Mouse (Mus musculus) forebrain, embryonic 16.5 days (tissue): ENCODE results near the gene Tex19.2. TPM values are rescaled to one million over a fixed set of nuclear protein-coding genes. Genes with fewer than 3 reads are reported as not detected.

Source experiments
- ATAC-seq: fragments of 200-750 bp; cut with Nextera tagmentation; 2 replicates; pipeline ENCODE4 v1.8.0; 2017; ENCODE audit warnings: mild to moderate bottlenecking, moderate library complexity
- H3K27ac ChIP-seq: fragments of 300-500 bp; sonication (generic); 2 replicates; pipeline ENCODE4 v1.5.1; 2014; ENCODE audit warnings: low read length, control low read depth
- H3K27me3 ChIP-seq: fragments of 300-500 bp; sonication (generic); replicated peaks from 2 replicates; pipeline ENCODE4 v1.6.1; 2014; ENCODE audit warnings: low read length; ENCODE audit not compliant: control insufficient read depth, insufficient read depth
- H3K36me3 ChIP-seq: fragments of 300-500 bp; sonication (generic); 2 replicates; pipeline ENCODE4 v1.6.1; 2014; ENCODE audit not compliant: control insufficient read depth, insufficient read depth
- H3K4me1 ChIP-seq: fragments of 300-500 bp; sonication (generic); replicated peaks from 2 replicates; pipeline ENCODE4 v1.6.1; 2014; ENCODE audit warnings: low read length; ENCODE audit not compliant: control insufficient read depth, insufficient read depth
- H3K4me2 ChIP-seq: fragments of 300-500 bp; sonication (generic); 2 replicates; pipeline ENCODE4 v1.6.1; 2014; ENCODE audit warnings: mild to moderate bottlenecking, low read length, control low read depth
- H3K4me3 ChIP-seq: fragments of 300-500 bp; sonication (generic); replicated peaks from 2 replicates; pipeline ENCODE4 v1.5.1; 2014; ENCODE audit warnings: mild to moderate bottlenecking, low read length, control low read depth
- H3K9ac ChIP-seq: fragments of 300-500 bp; sonication (generic); replicated peaks from 2 replicates; pipeline ENCODE4 v1.6.1; 2014; ENCODE audit warnings: low read depth, low read length, control low read depth
- H3K9me3 ChIP-seq: fragments of 300-500 bp; sonication (generic); 2 replicates; pipeline ENCODE4 v1.6.1; 2016; ENCODE audit warnings: low read length; ENCODE audit not compliant: control insufficient read depth
- WGBS: fragments of 180-500 bp; shearing (Covaris S2); extraction: QIAGEN DNeasy Blood & Tissue Kit; methylation state at CpG from one replicate; pipeline ENCODE4 v1.1.7; 2014; 5-methylcytosine and 5-hydroxymethylcytosine counted together
- polyA plus RNA-seq: library from polyadenylated mRNA; unstranded; fragments of >200 nt; fragmentation: Nextera tagmentation; extraction: Ambion mirVana; gene quantifications from 2 replicates; pipeline ENCODE4 v1.2.1, GENCODE M21; 2015

Tex19.2 gene
- polyA plus RNA-seq, 1 experiment from 2014 or later, result not detected

DNA sequence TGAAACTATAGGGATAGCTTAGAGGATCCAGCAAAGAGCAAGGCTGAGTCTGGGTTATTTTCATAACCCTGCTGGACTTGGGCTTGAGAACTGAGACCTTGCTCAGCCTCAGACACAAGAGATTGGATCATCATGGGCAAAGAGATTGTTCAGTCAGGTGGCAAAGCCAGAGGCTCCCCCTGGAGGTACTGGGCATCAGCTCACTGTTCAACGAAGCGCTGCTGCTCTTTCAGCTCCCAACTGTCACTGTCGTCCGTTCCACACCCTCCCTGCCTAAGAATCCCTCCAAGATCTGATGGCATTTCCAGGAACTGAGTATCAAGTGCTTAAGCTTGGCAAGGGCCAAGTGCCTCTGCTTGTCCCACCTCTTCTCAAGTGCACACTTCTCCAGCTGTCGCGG, 20.3 kb upstream of the Tex19.2 start:
- Histone ChIP-seq H3K27ac (no peak overlapping the region), H3K9ac (no peak overlapping the region), H3K4me1 (no peaks in the 10 kb centered on the region), H3K9me3 (no peaks in the 10 kb centered on the region), H3K4me2 (no peak overlapping the region), H3K27me3 (no peaks in the 10 kb centered on the region), H3K36me3 (no peaks in the 10 kb centered on the region), H3K4me3 (no peak overlapping the region)
- no peak for ATAC-seq
- 49% methylated on average over 6 of the region's 6 CpGs for WGBS

- Histone ChIP-seq H3K9ac (no peak overlapping the region), H3K27me3 (no peaks in the 10 kb centered on the region), H3K4me1 (no peaks in the 10 kb centered on the region), H3K9me3 (no peaks in the 10 kb centered on the region), H3K4me3 (no peak overlapping the region), H3K36me3 (no peaks in the 10 kb centered on the region), H3K4me2 (no peak overlapping the region), H3K27ac (no peak overlapping the region)
- no peak for ATAC-seq
- 90% methylated on average over 5 of the region's 5 CpGs for WGBS
Measured at GRCm38 (mm10) chr11:121137682-121138081, 19.2 kb upstream of the Tex19.2 start.

DNA sequence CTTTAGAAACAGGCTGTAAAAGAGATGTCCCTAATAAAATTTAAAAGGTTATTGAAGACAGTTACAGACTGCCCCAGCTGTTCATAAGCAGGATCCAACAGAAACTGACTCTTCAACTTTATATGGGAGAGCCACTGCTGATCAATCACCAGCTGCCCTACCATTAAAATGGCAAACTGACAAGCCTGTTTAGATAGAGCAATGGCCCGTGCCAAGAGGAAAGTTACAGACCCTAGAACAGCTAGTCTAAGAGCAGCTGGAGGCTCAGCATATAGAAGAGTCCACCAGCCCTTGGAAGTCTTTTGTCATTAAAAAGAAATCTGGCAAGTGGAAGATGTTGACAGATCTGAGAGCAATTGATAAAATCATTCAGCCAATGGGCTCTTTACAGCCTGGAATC, 16.1 kb upstream of the Tex19.2 start:
- no peak overlapping the region for H3K27ac ChIP-seq
- no peak overlapping the region for H3K4me3 ChIP-seq
- H3K4me2 ChIP-seq, result no peak overlapping the region
- H3K36me3 ChIP-seq, result no peaks in the 10 kb centered on the region
- no peak overlapping the region for H3K9ac ChIP-seq
- no peak for ATAC-seq
- 82% methylated on average over 1 of the region's 1 CpGs for WGBS
- no peaks in the 10 kb centered on the region for H3K9me3 ChIP-seq
- H3K27me3 ChIP-seq, result no peaks in the 10 kb centered on the region
- H3K4me1 ChIP-seq, result no peaks in the 10 kb centered on the region

DNA sequence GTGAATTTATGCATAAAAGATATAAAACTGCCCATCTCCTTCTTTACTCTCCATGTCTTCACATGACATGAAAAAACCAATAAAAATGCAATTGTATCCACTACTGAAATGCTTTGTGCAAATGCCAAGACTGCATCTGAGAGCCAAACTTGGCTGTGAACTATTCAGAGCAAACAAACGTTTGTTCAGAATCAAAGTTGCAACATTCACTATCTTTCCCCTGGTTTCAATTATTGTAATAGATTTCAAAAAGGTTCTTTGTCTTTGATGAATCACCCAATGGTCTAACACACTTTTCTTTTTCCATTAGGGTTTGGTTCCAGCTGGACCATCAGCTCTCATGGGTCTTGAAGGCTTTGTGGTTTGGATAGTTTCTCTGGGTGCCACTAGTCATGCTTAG, 11.1 kb upstream of the Tex19.2 start:
- Histone ChIP-seq H3K4me3 (no peak overlapping the region), H3K27me3 (no peaks in the 10 kb centered on the region), H3K4me1 (no peaks in the 10 kb centered on the region), H3K27ac (no peak overlapping the region), H3K9ac (no peak overlapping the region), H3K4me2 (no peak overlapping the region), H3K9me3 (no peaks in the 10 kb centered on the region), H3K36me3 (no peaks in the 10 kb centered on the region)
- WGBS, result 50% methylated on average over 1 of the region's 1 CpGs
- no peak for ATAC-seq

- no peak overlapping the region for H3K9ac ChIP-seq
- no peaks in the 10 kb centered on the region for H3K27me3 ChIP-seq
- 88% methylated on average over 3 of the region's 3 CpGs for WGBS
- no peak overlapping the region for H3K4me3 ChIP-seq
- no peak for ATAC-seq
- no peaks in the 10 kb centered on the region for H3K4me1 ChIP-seq
- no peaks in the 10 kb centered on the region for H3K36me3 ChIP-seq
- no peak overlapping the region for H3K27ac ChIP-seq
- H3K9me3 ChIP-seq, result no peaks in the 10 kb centered on the region
- no peak overlapping the region for H3K4me2 ChIP-seq
Measured at GRCm38 (mm10) chr11:121127441-121127840, 9.0 kb upstream of the Tex19.2 start.

GRCm38 (mm10) chr11:121126395-121126794, 7.9 kb upstream of the Tex19.2 start:
- Histone ChIP-seq H3K27me3 (no peaks in the 10 kb centered on the region), H3K9me3 (no peaks in the 10 kb centered on the region), H3K36me3 (no peaks in the 10 kb centered on the region), H3K9ac (no peak overlapping the region), H3K4me3 (no peak overlapping the region), H3K4me2 (no peak overlapping the region), H3K4me1 (no peaks in the 10 kb centered on the region), H3K27ac (no peak overlapping the region)
- WGBS, result 81% methylated on average over 1 of the region's 1 CpGs
- no peak for ATAC-seq

DNA sequence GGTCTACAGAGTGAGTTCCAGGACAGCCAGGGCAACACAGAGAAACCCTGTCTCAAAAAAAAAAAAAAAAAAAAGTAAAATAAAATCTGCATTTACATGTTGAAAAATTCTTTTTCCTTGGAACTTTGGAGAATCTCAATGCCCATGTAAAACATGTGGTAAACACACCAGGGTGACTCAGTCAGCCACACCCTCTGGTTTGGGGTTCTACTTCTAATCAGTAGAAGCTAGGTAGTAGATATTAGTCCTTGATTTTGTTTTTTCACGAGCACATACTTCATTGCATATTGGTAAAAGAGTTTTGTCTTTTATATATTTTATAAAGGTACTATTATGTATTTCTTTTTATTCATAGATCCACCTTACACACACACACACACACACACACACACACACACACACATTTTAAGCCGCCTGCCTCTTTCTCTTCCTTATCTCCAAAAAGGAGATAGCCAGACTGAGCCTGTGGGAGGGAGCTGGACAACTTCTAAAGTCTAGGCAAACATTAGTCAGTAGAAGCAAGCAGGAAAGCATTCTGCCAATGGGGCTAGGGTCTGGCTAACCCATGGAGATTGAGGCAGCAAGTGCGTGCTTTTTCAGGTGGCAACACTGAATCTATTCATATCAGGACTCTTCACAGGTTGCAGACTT, 7.2 kb upstream of the Tex19.2 start:
- no peak for ATAC-seq
- no peaks in the 10 kb centered on the region for H3K36me3 ChIP-seq
- WGBS, result 88% methylated on average over 3 of the region's 3 CpGs

DNA sequence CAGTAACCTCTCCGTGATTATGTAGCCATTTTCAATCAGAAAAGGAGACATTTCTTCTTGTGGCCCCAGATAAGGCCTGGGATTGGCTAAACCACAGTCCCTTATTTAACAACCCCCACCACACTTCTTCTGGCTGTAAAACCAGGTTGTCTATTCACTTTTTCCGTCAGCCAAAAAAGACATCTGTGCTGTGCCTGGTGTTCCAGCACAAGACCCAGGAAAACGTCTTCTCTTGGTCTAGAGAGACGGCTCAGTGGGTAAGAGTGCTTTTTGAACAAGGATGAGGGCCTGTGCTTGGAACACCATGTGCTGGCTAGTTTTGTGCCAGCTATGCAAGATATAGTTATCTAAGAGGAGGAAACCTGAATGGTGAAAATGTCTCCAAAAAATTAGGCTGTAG, 5.0 kb upstream of the Tex19.2 start:
- 81% methylated on average over 4 of the region's 4 CpGs for WGBS
- H3K9ac ChIP-seq, result no peak overlapping the region

More for the DNA sequence above, 7.2 kb upstream of the Tex19.2 start:
- H3K9ac ChIP-seq, result no peak overlapping the region
- H3K4me2 ChIP-seq, result no peak overlapping the region
- H3K9me3 ChIP-seq, result no peaks in the 10 kb centered on the region
- H3K4me3 ChIP-seq, result no peak overlapping the region
- H3K27ac ChIP-seq, result no peak overlapping the region
- no peaks in the 10 kb centered on the region for H3K27me3 ChIP-seq
- H3K4me1 ChIP-seq, result no peaks in the 10 kb centered on the region

DNA sequence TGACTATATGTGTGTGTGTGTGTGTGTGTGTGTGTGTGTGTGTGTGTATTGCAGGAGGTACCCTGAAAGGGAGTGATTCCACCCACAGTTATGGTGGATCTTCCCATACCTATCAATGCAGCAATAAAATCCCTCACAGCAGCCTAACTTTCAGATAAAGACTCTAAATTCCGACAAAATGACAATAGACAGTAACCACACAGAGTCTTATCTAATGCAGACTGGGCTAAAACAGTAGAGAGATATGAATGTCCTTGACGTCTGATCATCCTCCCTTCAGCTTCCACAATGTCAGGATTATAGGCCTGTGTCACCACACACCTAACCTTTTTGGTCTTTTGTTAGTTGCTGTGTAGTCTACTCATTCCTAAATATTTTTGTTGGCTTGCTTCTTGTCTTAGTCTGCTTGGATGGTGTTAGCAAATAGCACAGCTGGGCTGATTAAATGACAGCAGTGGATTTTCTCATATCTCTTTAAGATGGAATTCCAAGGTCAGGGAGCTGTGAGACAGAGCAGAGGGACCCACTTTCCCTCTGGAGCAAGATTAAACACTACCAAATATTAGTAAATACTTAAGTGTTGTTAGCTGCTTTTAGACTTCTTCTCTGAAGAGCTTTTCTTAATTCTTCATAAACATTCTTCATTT, 3.7 kb upstream of the Tex19.2 start:
- ATAC-seq, result no peak
- Histone ChIP-seq H3K9ac (no peak overlapping the region), H3K9me3 (no peaks in the 10 kb centered on the region), H3K36me3 (no peaks in the 10 kb centered on the region), H3K27ac (no peak overlapping the region), H3K4me1 (no peaks in the 10 kb centered on the region), H3K4me3 (no peak overlapping the region), H3K27me3 (no peaks in the 10 kb centered on the region), H3K4me2 (no peak overlapping the region)
- 86% methylated on average over 2 of the region's 2 CpGs for WGBS

More for the DNA sequence above, 5.0 kb upstream of the Tex19.2 start:
- no peaks in the 10 kb centered on the region for H3K9me3 ChIP-seq
- no peak for ATAC-seq
- no peak overlapping the region for H3K4me2 ChIP-seq
- H3K4me3 ChIP-seq, result no peak overlapping the region
- H3K4me1 ChIP-seq, result no peaks in the 10 kb centered on the region
- H3K27me3 ChIP-seq, result no peaks in the 10 kb centered on the region
- no peaks in the 10 kb centered on the region for H3K36me3 ChIP-seq
- no peak overlapping the region for H3K27ac ChIP-seq
